Mouse (Mus musculus) embryo, embryonic 10 days (tissue): ENCODE data around the gene Hamp.

Experiments used
- DNase-seq: peaks from one replicate; pipeline ENCODE4 v3.0.0-alpha.2; 2015; ENCODE audit warnings: low spot score

The Hamp gene

DNA sequence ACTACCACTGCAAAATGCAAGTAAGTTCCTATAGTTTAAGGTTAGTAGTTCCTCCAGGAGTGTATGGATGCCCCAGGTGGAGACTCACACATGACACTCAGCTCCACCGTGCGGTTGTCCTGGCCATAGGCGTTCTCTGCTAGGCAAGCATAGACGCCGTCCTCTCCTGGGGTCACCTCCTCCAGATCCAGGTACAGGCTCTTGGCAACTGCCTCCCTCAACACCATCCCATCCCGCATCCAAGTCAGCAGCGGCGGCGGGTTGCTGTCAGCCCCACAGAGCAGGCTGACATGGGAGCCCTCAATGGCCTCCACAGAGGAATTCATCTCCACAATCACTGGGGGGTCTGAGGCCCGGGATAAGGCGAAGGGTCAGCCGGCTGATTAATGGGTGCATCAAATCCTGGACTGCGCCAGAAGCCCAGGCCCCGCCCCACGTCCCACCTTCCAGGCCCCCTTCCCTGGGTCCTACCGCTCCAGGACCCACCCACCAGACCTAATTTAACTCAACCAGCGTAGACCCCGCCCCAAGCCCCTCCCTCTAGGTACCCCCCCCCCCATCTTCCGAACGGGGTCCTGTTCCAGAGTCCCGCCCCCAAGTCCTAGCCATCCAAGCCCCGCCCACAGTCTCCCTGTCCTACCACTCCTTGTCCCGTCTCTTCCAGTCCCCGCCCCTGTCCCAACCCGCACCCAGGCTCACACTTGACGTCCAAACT is 35.4 kb downstream of the Hamp start:
- DNase-seq, result peak; percentile 79

- no peak for DNase-seq
These were observed 39.8 kb downstream of the Hamp start for GRCm38 (mm10) chr7:30904042-30904441.

- DNase-seq, result no peak
These were observed 48.6 kb downstream of the Hamp start for GRCm38 (mm10) chr7:30895217-30895616.

- peak; percentile 27 for DNase-seq
These were observed 51.3 kb downstream of the Hamp start for GRCm38 (mm10) chr7:30892515-30892914.
